Mouse (Mus musculus) spleen, adult 2 months (tissue): ENCODE measurements around the gene Gm10577. TPM values are rescaled to one million over a fixed set of nuclear protein-coding genes. Genes with fewer than 3 reads are reported as not detected.

Experiments used
- DNase-seq, 2 experiments: peaks; one replicate each; pipeline versions ENCODE4 v3.0.0 to v3.0.0-alpha.2; 2012 to 2021; ENCODE audit warnings: low spot score in 2 of 2, low read depth in 1 of 2
- H3K27ac ChIP-seq: fragments of 200-500 bp; 2 replicates; pipeline ENCODE4 v1.5.1; 2012; ENCODE audit warnings: low read length, inconsistent platforms; ENCODE audit not compliant: insufficient read depth
- H3K27me3 ChIP-seq: fragments of 200-500 bp; 2 replicates; pipeline ENCODE4 v1.6.1; 2012; ENCODE audit warnings: mild to moderate bottlenecking, moderate library complexity, low read length, inconsistent platforms; ENCODE audit not compliant: control insufficient read depth, insufficient read depth
- H3K36me3 ChIP-seq: fragments of 200-500 bp; 2 replicates; pipeline ENCODE4 v1.6.1; 2012; ENCODE audit warnings: mild to moderate bottlenecking, low read length, inconsistent platforms; ENCODE audit not compliant: control insufficient read depth, insufficient read depth
- H3K4me1 ChIP-seq: fragments of 200-500 bp; 2 replicates; pipeline ENCODE4 v1.6.1; 2011; ENCODE audit warnings: inconsistent platforms; ENCODE audit not compliant: control insufficient read depth, insufficient read depth, insufficient read length
- H3K4me3 ChIP-seq: fragments of 200-500 bp; 2 replicates; pipeline ENCODE4 v1.5.1; 2011; ENCODE audit warnings: mild to moderate bottlenecking, inconsistent platforms; ENCODE audit not compliant: insufficient read depth, insufficient read length; ENCODE audit errors: extremely low read depth
- CTCF ChIP-seq: fragments of 200-500 bp; IDR thresholded peaks from 2 replicates; pipeline ENCODE4 v1.5.1; 2011; ENCODE audit warnings: mild to moderate bottlenecking, inconsistent platforms; ENCODE audit not compliant: insufficient read depth, insufficient read length, insufficient replicate concordance; ENCODE audit errors: extremely low read depth
- POLR2A ChIP-seq: fragments of 200-500 bp; IDR thresholded peaks from 2 replicates; pipeline ENCODE4 v1.6.1; 2011; ENCODE audit warnings: low read depth, low read length, inconsistent platforms
- WGBS: fragments of 180-500 bp; shearing (Covaris S2); methylation state at CpG from one replicate; pipeline ENCODE4 v1.1.7; 2018; 5-methylcytosine and 5-hydroxymethylcytosine counted together
- polyA plus RNA-seq: library from polyadenylated mRNA; depleted of rRNA; stranded (reverse); fragments of >200 nt; gene quantifications from 2 replicates; pipeline ENCODE4 v1.2.3, GENCODE M21; 2012

The Gm10577 gene
- polyA plus RNA-seq, 1 experiment: not detected

DNA sequence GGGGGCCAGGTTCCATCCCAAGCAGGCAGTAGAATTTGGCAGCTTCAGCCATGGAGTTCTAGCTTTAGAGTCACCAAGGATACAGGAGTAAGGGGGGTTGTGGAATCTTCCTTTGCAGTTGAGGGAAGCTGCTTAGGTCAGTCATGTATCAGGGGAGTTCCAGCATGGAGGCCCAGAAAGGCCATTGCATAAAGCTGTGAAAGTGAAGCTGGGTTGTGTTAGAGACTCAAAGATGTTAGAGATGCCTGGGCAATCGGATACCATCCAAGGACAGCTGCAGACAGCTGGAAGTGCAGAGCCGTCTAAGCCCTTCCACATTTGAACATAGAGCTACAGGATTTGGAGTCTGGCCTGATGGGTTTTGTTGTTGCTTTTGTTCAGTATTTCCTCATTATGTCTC, 23.2 kb upstream of the Gm10577 start:
- 87% methylated on average over 2 of the region's 2 CpGs for WGBS
- TF ChIP-seq POLR2A (no peak), CTCF (no peak)
- H3K27me3 ChIP-seq: no peaks in the 10 kb centered on the region

GRCm38 (mm10) chr4:101037156-101037555, 16.7 kb upstream of the Gm10577 start:
- Histone ChIP-seq H3K4me3 (no peak overlapping the region), H3K4me1 (no peaks in the 10 kb centered on the region), H3K27me3 (no peaks in the 10 kb centered on the region), H3K27ac (no peak overlapping the region), H3K36me3 (no peaks in the 10 kb centered on the region)
- TF ChIP-seq POLR2A (no peak), CTCF (no peak)
- WGBS: 87% methylated on average over 7 of the region's 7 CpGs
- no peak for DNase-seq

More for the DNA sequence above, 23.2 kb upstream of the Gm10577 start:
- no peaks in the 10 kb centered on the region for H3K4me1 ChIP-seq
- H3K27ac ChIP-seq: no peak overlapping the region
- no peak overlapping the region for H3K4me3 ChIP-seq
- no peaks in the 10 kb centered on the region for H3K36me3 ChIP-seq
- DNase-seq: no peak

GRCm38 (mm10) chr4:101035131-101035530, 14.6 kb upstream of the Gm10577 start:
- no peak overlapping the region for H3K27ac ChIP-seq
- H3K36me3 ChIP-seq: no peaks in the 10 kb centered on the region
- 79% methylated on average over 5 of the region's 5 CpGs for WGBS

DNA sequence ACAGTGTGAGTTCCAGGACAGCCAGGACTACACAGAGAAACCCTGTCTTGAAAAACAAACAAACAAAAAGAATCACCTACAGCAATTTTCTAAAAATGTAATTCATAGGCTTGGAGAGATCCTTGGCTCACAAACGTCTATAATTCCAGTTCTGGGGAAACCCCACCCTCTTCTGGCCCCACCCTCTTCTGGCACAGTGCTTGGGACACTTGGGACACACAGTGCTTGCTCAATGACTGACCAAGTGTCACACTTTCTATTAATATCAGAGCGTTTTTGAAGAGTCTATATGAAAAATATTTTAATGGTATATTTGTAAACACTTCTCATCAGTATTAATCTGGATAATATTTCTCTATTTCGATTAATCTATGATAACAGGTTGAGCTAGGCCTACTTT, 12.6 kb upstream of the Gm10577 start:
- H3K27ac ChIP-seq: no peak overlapping the region
- H3K4me3 ChIP-seq: no peak overlapping the region
- 69% methylated on average over 3 of the region's 3 CpGs for WGBS
- DNase-seq: no peak
- H3K27me3 ChIP-seq: no peaks in the 10 kb centered on the region
- TF ChIP-seq POLR2A (no peak), CTCF (no peak)
- no peaks in the 10 kb centered on the region for H3K4me1 ChIP-seq
- H3K36me3 ChIP-seq: no peaks in the 10 kb centered on the region

More at GRCm38 (mm10) chr4:101035131-101035530, 14.6 kb upstream of the Gm10577 start:
- no peaks in the 10 kb centered on the region for H3K27me3 ChIP-seq
- no peak overlapping the region for H3K4me3 ChIP-seq
- TF ChIP-seq POLR2A: no peak
- no peak for TF ChIP-seq CTCF
- no peak for DNase-seq
- no peaks in the 10 kb centered on the region for H3K4me1 ChIP-seq

DNA sequence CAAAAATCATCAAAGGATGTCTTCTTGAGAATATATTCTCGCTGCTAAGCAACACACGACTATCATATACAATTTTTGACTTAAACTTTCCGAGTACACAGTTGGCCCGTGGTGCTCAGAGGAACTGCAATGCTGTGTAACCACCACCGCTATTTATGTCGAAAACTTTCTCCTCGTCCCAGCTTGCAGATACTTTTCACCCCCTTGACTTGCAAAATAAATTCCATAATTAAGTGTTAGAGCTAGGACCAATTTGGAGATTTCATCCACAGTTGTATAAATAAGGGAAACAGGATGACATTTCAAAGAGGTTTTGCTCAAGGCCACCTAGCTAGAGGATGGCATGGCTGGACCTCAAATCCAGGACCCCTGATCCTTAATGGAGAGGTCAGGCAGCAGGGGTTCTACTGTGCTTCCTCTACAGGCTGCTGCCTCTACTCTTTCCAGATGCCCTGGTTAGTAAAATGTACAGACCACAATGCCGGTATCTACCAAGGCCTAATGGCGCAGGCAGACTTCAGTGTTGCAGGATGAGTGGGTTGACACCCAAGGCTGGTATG, 7.4 kb upstream of the Gm10577 start:
- no peaks in the 10 kb centered on the region for H3K27me3 ChIP-seq
- TF ChIP-seq CTCF: no peak
- no peak for TF ChIP-seq POLR2A
- no peaks in the 10 kb centered on the region for H3K4me1 ChIP-seq
- H3K36me3 ChIP-seq: no peaks in the 10 kb centered on the region
- no peak overlapping the region for H3K4me3 ChIP-seq
- no peak overlapping the region for H3K27ac ChIP-seq
- WGBS: 91% methylated on average over 9 of the region's 9 CpGs
- no peak for DNase-seq

DNA sequence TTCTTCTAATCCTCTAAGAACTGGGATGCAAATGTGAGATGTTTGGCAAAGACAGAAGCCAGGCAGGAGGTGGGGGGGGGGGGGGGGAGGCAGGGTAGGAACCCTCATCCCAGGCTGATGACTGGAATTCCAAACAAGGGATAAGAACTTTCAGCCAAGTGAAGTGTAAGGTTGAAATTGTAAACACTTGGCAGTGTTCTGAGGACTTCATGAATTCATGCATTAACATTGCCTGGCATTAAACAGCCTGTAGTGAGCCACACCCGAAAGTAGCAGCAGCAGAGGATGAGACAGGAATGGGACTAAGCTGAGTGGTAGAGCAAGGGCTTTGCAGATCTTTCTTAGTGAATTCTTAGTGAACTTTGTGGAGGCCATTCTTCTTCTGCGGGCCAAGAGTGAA, 6.5 kb upstream of the Gm10577 start:
- no peak for DNase-seq
- TF ChIP-seq POLR2A: no peak
- no peak for TF ChIP-seq CTCF
- Histone ChIP-seq H3K27me3 (no peaks in the 10 kb centered on the region), H3K36me3 (no peaks in the 10 kb centered on the region), H3K27ac (no peak overlapping the region), H3K4me1 (no peaks in the 10 kb centered on the region), H3K4me3 (no peak overlapping the region)
- WGBS: 84% methylated on average over 2 of the region's 2 CpGs

DNA sequence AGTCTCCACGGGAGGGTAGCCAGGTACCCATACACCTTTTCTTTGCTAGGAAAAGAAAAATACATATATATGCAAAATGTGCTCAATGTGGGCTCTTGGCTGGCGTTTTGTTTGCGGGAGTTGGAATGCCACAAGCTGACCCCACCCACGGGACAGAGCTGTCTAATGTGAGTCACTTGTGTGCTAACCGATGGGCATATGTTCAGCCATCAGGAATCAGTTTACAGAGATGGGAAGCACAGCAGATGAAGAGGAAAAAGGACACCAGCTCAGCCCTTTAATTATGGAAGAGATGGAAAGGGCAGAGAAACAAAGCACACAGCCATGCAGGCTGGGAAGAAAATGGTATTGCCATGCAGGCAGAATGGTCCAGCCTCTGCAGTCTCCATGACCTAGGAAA, 6.1 kb upstream of the Gm10577 start:
- no peak for DNase-seq
- TF ChIP-seq POLR2A: no peak
- no peak for TF ChIP-seq CTCF
- Histone ChIP-seq H3K27ac (no peak overlapping the region), H3K27me3 (no peaks in the 10 kb centered on the region), H3K36me3 (no peaks in the 10 kb centered on the region), H3K4me1 (no peaks in the 10 kb centered on the region), H3K4me3 (no peak overlapping the region)
- WGBS: 81% methylated on average over 5 of the region's 5 CpGs

GRCm38 (mm10) chr4:101017806-101018205, 2.7 kb downstream of the Gm10577 start:
- TF ChIP-seq POLR2A (no peak), CTCF (no peak)
- no peak overlapping the region for H3K27ac ChIP-seq
- WGBS: 85% methylated on average over 4 of the region's 4 CpGs
- H3K36me3 ChIP-seq: no peaks in the 10 kb centered on the region
- H3K27me3 ChIP-seq: no peaks in the 10 kb centered on the region
- H3K4me1 ChIP-seq: no peaks in the 10 kb centered on the region
- H3K4me3 ChIP-seq: no peak overlapping the region
- no peak for DNase-seq
